Mouse (Mus musculus) WW6 (cell line): ENCODE measurements around the gene Gfra1.

Experiments used
- DNase-seq: peaks from one replicate; pipeline ENCODE4 v3.0.0-alpha.2; 2013; ENCODE audit warnings: low read depth, low spot score

Gene Gfra1

GRCm38 (mm10) chr19:58254172-58254571, 201.5 kb downstream of the Gfra1 start:
- no peak for DNase-seq

- no peak for DNase-seq
These were observed 204.0 kb downstream of the Gfra1 start for GRCm38 (mm10) chr19:58251698-58252097.

GRCm38 (mm10) chr19:58251095-58251494, 204.6 kb downstream of the Gfra1 start:
- DNase-seq: no peak

GRCm38 (mm10) chr19:58250237-58250636, 205.5 kb downstream of the Gfra1 start:
- DNase-seq: no peak

GRCm38 (mm10) chr19:58244148-58244547, 211.6 kb downstream of the Gfra1 start:
- no peak for DNase-seq

- DNase-seq: no peak
These were observed 212.1 kb downstream of the Gfra1 start for GRCm38 (mm10) chr19:58243604-58244003.

- no peak for DNase-seq
These were observed 217.4 kb downstream of the Gfra1 start for GRCm38 (mm10) chr19:58238325-58238724.

GRCm38 (mm10) chr19:58227725-58228124, 228.0 kb downstream of the Gfra1 start:
- no peak for DNase-seq

- DNase-seq: no peak
These were observed 228.8 kb downstream of the Gfra1 start for GRCm38 (mm10) chr19:58226882-58227281.

GRCm38 (mm10) chr19:58220061-58220831, 235.5 kb downstream of the Gfra1 start:
- DNase-seq: no peak

- DNase-seq: no peak
These were observed 238.1 kb downstream of the Gfra1 start for GRCm38 (mm10) chr19:58217591-58217990.

GRCm38 (mm10) chr19:58206496-58207044, 249.1 kb downstream of the Gfra1 start:
- DNase-seq: no peak

- no peak for DNase-seq
These were observed 250.2 kb downstream of the Gfra1 start for GRCm38 (mm10) chr19:58205470-58205869.

- DNase-seq: no peak
These were observed 253.1 kb downstream of the Gfra1 start for GRCm38 (mm10) chr19:58202627-58203026.

GRCm38 (mm10) chr19:58199679-58200078, 256.0 kb downstream of the Gfra1 start:
- no peak for DNase-seq

GRCm38 (mm10) chr19:58193733-58194456, 261.8 kb downstream of the Gfra1 start:
- DNase-seq: peak; percentile 4

GRCm38 (mm10) chr19:58190947-58191346, 264.8 kb downstream of the Gfra1 start:
- no peak for DNase-seq

GRCm38 (mm10) chr19:58186558-58186957, 269.2 kb downstream of the Gfra1 start:
- no peak for DNase-seq
